Mouse (Mus musculus) urinary bladder, postnatal 10 days (tissue): Measurements from ENCODE around the gene Obox2.
"Not testable (repeated sequence)": the region's sequence is repeated elsewhere in the genome, so short reads cannot be mapped to it uniquely, and the experiment has no call there.

ENCODE experiments used
- DNase-seq: peaks from one replicate; pipeline ENCODE4 v3.0.0; 2022; ENCODE audit warnings: low spot score

Gene Obox2

DNA sequence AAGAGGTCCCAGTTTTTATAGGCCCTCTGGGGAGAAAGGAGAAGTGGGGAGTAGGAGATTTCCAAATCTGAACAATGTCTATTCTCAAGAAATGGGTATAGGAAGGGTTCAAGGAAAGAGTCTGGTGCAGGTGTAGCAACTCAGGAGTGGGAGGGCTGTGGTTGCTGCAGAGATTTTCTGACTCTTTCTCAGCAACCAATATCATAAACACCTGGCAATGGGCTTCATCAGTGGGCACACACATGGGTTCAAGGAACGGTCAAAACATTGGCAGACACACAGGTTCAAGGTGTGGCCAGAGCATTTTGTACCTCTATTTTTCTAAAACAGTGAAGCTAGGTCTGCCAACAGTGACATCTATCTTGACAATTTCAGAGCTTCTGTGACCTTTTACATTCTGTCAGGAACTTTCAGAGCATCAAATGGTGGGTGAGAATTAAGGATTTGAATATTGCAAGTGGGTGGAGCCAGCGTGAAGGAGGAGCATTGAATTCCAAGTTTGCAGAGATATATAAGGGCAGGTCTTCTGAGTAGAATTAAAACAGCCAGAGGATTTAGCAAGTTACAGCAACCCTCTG is at the start of gene Obox2, which contains the start of gene Obox1:
TSS of gene Obox2 (plus strand) at position 301 of the 578 bp plus-strand sequence.
TSS of gene Obox1 (plus strand) at position 528 of the 578 bp plus-strand sequence.
- DNase-seq: not testable (repeated sequence)

DNA sequence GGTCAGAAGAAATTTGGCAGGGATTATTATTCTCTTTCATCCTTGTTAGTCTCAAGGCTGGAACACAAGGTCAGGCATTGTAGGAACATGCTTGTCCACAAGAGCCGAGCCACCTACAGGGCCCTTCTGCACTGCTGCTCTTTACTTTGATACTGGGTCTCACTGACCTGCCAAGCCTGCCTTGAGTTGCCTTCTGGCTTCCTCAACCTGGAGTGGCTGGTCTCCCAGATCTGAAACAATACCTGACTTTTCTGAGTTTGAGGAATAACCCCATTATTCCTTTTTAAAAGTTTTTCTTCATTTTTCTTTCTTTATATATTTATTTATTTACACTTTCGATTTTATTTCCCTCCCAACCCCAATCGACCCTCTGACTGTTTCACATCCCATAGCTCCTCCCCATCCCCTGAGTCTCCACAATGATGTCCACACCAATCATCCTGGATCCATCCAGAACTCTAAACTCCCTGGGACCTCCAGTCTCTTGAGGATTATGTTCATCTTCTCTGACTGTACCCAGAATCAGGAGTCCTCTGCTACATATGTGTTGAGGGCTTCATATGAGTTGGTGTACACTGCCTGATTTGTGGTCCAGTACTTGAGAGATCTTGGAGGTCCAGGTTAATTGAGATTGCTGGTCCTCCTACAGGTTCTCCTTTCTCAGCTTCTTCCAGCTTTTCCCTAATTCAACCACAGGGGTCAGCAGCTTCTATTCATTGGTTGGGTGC is 10.8 kb downstream of the Obox2 start:
- DNase-seq: not testable (repeated sequence)

DNA sequence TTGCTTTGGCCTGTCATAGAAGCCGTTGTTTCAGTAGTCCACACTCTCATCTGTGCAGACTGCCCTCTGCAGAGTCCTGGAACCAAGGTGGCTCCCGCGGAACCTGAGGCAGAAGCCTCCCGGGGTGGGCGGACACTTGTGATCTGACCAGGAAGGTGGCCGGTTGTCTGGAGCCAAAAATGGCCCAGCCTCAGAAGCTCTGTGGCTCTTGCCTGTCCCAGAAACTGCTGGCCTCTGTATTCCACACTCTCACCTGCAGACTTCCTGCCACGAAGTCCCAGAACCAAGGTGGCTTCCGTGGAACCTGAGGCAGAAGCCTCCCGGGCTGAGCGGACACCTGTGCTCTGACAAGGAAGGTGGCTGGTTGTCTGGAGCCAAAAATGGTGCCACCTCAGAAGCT is 18.3 kb downstream of the Obox2 start:
- not testable (repeated sequence) for DNase-seq

DNA sequence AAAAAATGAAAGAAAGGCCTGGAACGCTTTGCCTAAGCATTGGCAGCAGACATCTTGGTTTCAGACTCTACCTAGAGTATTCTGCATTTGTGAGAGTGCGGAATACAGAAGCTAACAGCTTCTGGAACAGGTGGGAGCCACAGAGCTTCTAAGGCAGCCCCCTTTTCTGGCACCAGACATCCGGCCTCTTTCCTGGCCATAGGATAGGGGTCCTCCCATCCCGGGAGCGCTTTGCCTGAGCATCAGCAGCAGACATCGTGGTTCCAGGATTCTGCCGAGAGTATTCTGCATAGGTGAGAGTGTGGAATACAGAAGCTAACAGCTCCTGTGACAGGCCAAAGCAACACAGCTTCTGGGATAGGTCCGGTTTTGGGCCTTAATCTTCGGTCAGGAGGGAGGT is 29.5 kb downstream of the Obox2 start:
- not testable (repeated sequence) for DNase-seq

DNA sequence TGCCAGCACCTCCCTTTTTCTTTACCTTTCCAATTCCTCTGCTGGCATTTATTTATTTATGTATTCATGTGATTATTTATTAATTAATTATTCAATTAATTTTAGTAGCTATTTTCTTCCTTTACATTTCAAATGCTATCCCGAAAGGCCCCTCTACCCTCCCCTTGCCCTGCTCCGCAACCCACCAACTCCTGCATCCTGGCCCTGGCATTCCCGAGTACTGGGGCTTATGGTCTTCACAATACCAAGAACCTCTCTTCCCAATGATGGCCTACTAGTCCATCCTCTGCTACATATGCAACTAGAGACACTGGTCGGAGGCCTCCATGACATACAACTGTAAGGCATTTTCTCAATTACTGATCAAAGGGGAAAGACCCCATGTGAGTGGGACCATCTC is 37.0 kb downstream of the Obox2 start:
- DNase-seq: not testable (repeated sequence)
